Mouse (Mus musculus): ENCODE results near the gene Cygb. TPM values are rescaled to one million over a fixed set of nuclear protein-coding genes. Genes with fewer than 3 reads are reported as not detected.

The Cygb gene
- polyA plus RNA-seq, 1 experiment from 2014 or later = 0.60 TPM

GRCm38 (mm10) chr11:116607717-116608116 lies 46.4 kb downstream of the Cygb start:
- H3K4me3 ChIP-seq (replicated peaks) = no peak overlapping the region
- peaks cover 67% of the 10 kb centered on the region for H3K36me3 ChIP-seq
- peaks cover 31% of the 10 kb centered on the region for H3K4me1 ChIP-seq (replicated peaks)
- no peaks in the 10 kb centered on the region for H3K27me3 ChIP-seq
- no peak overlapping the region for H3K27ac ChIP-seq
- no peak for DNase-seq
- no peak for ATAC-seq (ENCODE audit: low read depth)
- H3K4me2 ChIP-seq = no peak overlapping the region
- no peaks in the 10 kb centered on the region for H3K9me3 ChIP-seq (replicated peaks)
- WGBS (ENCODE audit: insufficient replicate concordance) = 86% methylated on average over 3 of the region's 3 CpGs
- H3K9ac ChIP-seq = no peak overlapping the region

GRCm38 (mm10) chr11:116604097-116604496 lies 50.0 kb downstream of the Cygb start:
- Histone ChIP-seq H3K9me3 (replicated peaks) (no peaks in the 10 kb centered on the region), H3K4me1 (replicated peaks) (peaks cover 6% of the 10 kb centered on the region; the same call in 1 of the 2 replicates), H3K27me3 (no peaks in the 10 kb centered on the region), H3K36me3 (peaks cover 99% of the 10 kb centered on the region), H3K4me2 (no peak overlapping the region), H3K27ac (no peak overlapping the region), H3K4me3 (replicated peaks) (no peak overlapping the region), H3K9ac (no peak overlapping the region)
- ATAC-seq (ENCODE audit: low read depth) = no peak
- 85% methylated on average over 12 of the region's 12 CpGs for WGBS (ENCODE audit: insufficient replicate concordance)
- DNase-seq = no peak

GRCm38 (mm10) chr11:116603339-116603738 lies 50.8 kb downstream of the Cygb start:
- peaks cover 99% of the 10 kb centered on the region for H3K36me3 ChIP-seq
- WGBS (ENCODE audit: insufficient replicate concordance) = 81% methylated on average over 10 of the region's 10 CpGs
- 0 out of 2 replicates have a peak, but pooled peaks have one; percentile 36 for ATAC-seq (ENCODE audit: low read depth)

GRCm38 (mm10) chr11:116602043-116602442 lies 52.1 kb downstream of the Cygb start:
- no peak overlapping the region for H3K9ac ChIP-seq
- H3K36me3 ChIP-seq = peaks cover 97% of the 10 kb centered on the region
- no peak overlapping the region for H3K4me2 ChIP-seq
- peaks cover 4% of the 10 kb centered on the region; the same call in 1 of the 2 replicates for H3K4me1 ChIP-seq (replicated peaks)
- no peaks in the 10 kb centered on the region for H3K9me3 ChIP-seq (replicated peaks)
- no peak overlapping the region for H3K27ac ChIP-seq
- ATAC-seq (ENCODE audit: low read depth) (no peak), DNase-seq (no peak)
- no peaks in the 10 kb centered on the region for H3K27me3 ChIP-seq
- H3K4me3 ChIP-seq (replicated peaks) = no peak overlapping the region
- 86% methylated on average over 8 of the region's 8 CpGs for WGBS (ENCODE audit: insufficient replicate concordance)

More at GRCm38 (mm10) chr11:116603339-116603738, 50.8 kb downstream of the Cygb start:
- no peak overlapping the region for H3K4me3 ChIP-seq (replicated peaks)
- H3K9me3 ChIP-seq (replicated peaks) = no peaks in the 10 kb centered on the region
- no peaks in the 10 kb centered on the region for H3K27me3 ChIP-seq
- no peak overlapping the region for H3K9ac ChIP-seq
- peak; percentile 43 for DNase-seq
- H3K27ac ChIP-seq = no peak overlapping the region
- H3K4me2 ChIP-seq = no peak overlapping the region
- H3K4me1 ChIP-seq (replicated peaks) = peaks cover 6% of the 10 kb centered on the region; the same call in 1 of the 2 replicates

- Histone ChIP-seq H3K4me2 (no peak overlapping the region), H3K27me3 (no peaks in the 10 kb centered on the region), H3K4me3 (replicated peaks) (no peak overlapping the region), H3K9ac (no peak overlapping the region), H3K27ac (no peak overlapping the region), H3K4me1 (replicated peaks) (no peaks in the 10 kb centered on the region), H3K36me3 (peaks cover 94% of the 10 kb centered on the region), H3K9me3 (replicated peaks) (no peaks in the 10 kb centered on the region)
- DNase-seq (no peak), ATAC-seq (ENCODE audit: low read depth) (no peak)
- 90% methylated on average over 8 of the region's 8 CpGs for WGBS (ENCODE audit: insufficient replicate concordance)
Observed at GRCm38 (mm10) chr11:116601166-116601565, 52.9 kb downstream of the Cygb start.

- H3K4me1 ChIP-seq (replicated peaks) = no peaks in the 10 kb centered on the region
- ATAC-seq (ENCODE audit: low read depth) (no peak), DNase-seq (no peak)
- no peaks in the 10 kb centered on the region for H3K27me3 ChIP-seq
- no peaks in the 10 kb centered on the region for H3K9me3 ChIP-seq (replicated peaks)
- no peak overlapping the region for H3K27ac ChIP-seq
- H3K9ac ChIP-seq = no peak overlapping the region
- WGBS (ENCODE audit: insufficient replicate concordance) = 89% methylated on average over 15 of the region's 15 CpGs
- no peak overlapping the region for H3K4me3 ChIP-seq (replicated peaks)
- H3K4me2 ChIP-seq = no peak overlapping the region
- H3K36me3 ChIP-seq = peaks cover 74% of the 10 kb centered on the region
Observed at GRCm38 (mm10) chr11:116599230-116599629, 54.9 kb downstream of the Cygb start.

- H3K4me1 ChIP-seq (replicated peaks) = no peaks in the 10 kb centered on the region
- H3K9ac ChIP-seq = no peak overlapping the region
- no peak overlapping the region for H3K4me2 ChIP-seq
- H3K27me3 ChIP-seq = no peaks in the 10 kb centered on the region
- no peaks in the 10 kb centered on the region for H3K9me3 ChIP-seq (replicated peaks)
- no peak overlapping the region for H3K27ac ChIP-seq
- WGBS (ENCODE audit: insufficient replicate concordance) = 97% methylated on average over 8 of the region's 8 CpGs
- ATAC-seq (ENCODE audit: low read depth) (no peak), DNase-seq (no peak)
- no peak overlapping the region for H3K4me3 ChIP-seq (replicated peaks)
- peaks cover 64% of the 10 kb centered on the region for H3K36me3 ChIP-seq
Observed at GRCm38 (mm10) chr11:116598193-116598592, 55.9 kb downstream of the Cygb start.

GRCm38 (mm10) chr11:116596766-116597165 lies 57.3 kb downstream of the Cygb start:
- Histone ChIP-seq H3K4me3 (replicated peaks) (no peak overlapping the region), H3K4me1 (replicated peaks) (0 out of 2 replicates have a peak, but pooled peaks cover 6% of the 10 kb centered on the region), H3K36me3 (peaks cover 50% of the 10 kb centered on the region), H3K9me3 (replicated peaks) (no peaks in the 10 kb centered on the region), H3K27ac (no peak overlapping the region), H3K4me2 (no peak overlapping the region), H3K27me3 (no peaks in the 10 kb centered on the region), H3K9ac (no peak overlapping the region)
- 84% methylated on average over 19 of the region's 19 CpGs for WGBS (ENCODE audit: insufficient replicate concordance)
- ATAC-seq (ENCODE audit: low read depth) = no peak
- DNase-seq = no peak

Other genes with a start within 250 kb of the Cygb start
- 1.1 and 1.4 TPM in 2 replicates for gene Rnf157, start 241.3 kb downstream of the Cygb start, polyA plus RNA-seq (2015; fragmentation: Nextera tagmentation; extraction: Ambion mirVana)
- 28.2 and 33.0 TPM in 2 replicates for gene Ubald2, start 220.2 kb downstream of the Cygb start, polyA plus RNA-seq (2015; fragmentation: Nextera tagmentation; extraction: Ambion mirVana)
- not detected in 2 replicates for gene Qrich2, start 188.1 kb downstream of the Cygb start, polyA plus RNA-seq (2015; fragmentation: Nextera tagmentation; extraction: Ambion mirVana)
- gene Prpsap1, start 160.1 kb downstream of the Cygb start, polyA plus RNA-seq (2015; fragmentation: Nextera tagmentation; extraction: Ambion mirVana) = 59.3 and 62.7 TPM in 2 replicates
- 28.5 and 32.7 TPM in 2 replicates for gene Sphk1, start 123.4 kb downstream of the Cygb start, polyA plus RNA-seq (2015; fragmentation: Nextera tagmentation; extraction: Ambion mirVana)
- 17.5 and 22.1 TPM in 2 replicates for gene Ube2o, start 72.9 kb downstream of the Cygb start, polyA plus RNA-seq (2015; fragmentation: Nextera tagmentation; extraction: Ambion mirVana)
- not detected in 2 replicates for gene Aanat, start 67.9 kb downstream of the Cygb start, polyA plus RNA-seq (2015; fragmentation: Nextera tagmentation; extraction: Ambion mirVana)
- gene Rhbdf2, start 27.3 kb downstream of the Cygb start, polyA plus RNA-seq (2015; fragmentation: Nextera tagmentation; extraction: Ambion mirVana) = 5.8 and 6.6 TPM in 2 replicates
- gene Prcd, start 779 bp downstream of the Cygb start, polyA plus RNA-seq (2015; fragmentation: Nextera tagmentation; extraction: Ambion mirVana) = 0.31 and 0.33 TPM in 2 replicates
- gene St6galnac1, start 121.2 kb upstream of the Cygb start, polyA plus RNA-seq (2015; fragmentation: Nextera tagmentation; extraction: Ambion mirVana) = not detected in 2 replicates
- gene Mxra7, start 173.7 kb upstream of the Cygb start, polyA plus RNA-seq (2015; fragmentation: Nextera tagmentation; extraction: Ambion mirVana) = 2.0 and 2.5 TPM in 2 replicates
- gene Mettl23, start 189.0 kb upstream of the Cygb start, polyA plus RNA-seq (2015; fragmentation: Nextera tagmentation; extraction: Ambion mirVana) = 44.2 and 47.0 TPM in 2 replicates
- 38.1 and 40.1 TPM in 2 replicates for gene Jmjd6, start 189.1 kb upstream of the Cygb start, polyA plus RNA-seq (2015; fragmentation: Nextera tagmentation; extraction: Ambion mirVana)
- 10.4 and 11.8 TPM in 2 replicates for gene Mfsd11, start 198.1 kb upstream of the Cygb start, polyA plus RNA-seq (2015; fragmentation: Nextera tagmentation; extraction: Ambion mirVana)
- gene Srsf2, start 198.8 kb upstream of the Cygb start, polyA plus RNA-seq (2015; fragmentation: Nextera tagmentation; extraction: Ambion mirVana) = 543 and 573 TPM in 2 replicates

Data from liver, embryonic 13.5 days (tissue).